Mouse (Mus musculus): ENCODE results near the gene Wdr89.
"Not testable (repeated sequence)": the region's sequence is repeated elsewhere in the genome, so short reads cannot be mapped to it uniquely, and the experiment has no call there.

The Wdr89 gene

GRCm38 (mm10) chr12:75669258-75670106, at the start of gene Wdr89:
Wdr89 (minus strand) TSS chr12:75669537.
- DNase-seq (ENCODE audit: low spot score) = peak; percentile 100

GRCm38 (mm10) chr12:75713596-75713995, 44.3 kb upstream of the Wdr89 start:
- no peak for DNase-seq (ENCODE audit: low spot score)

GRCm38 (mm10) chr12:75712905-75713304, 43.6 kb upstream of the Wdr89 start:
- not testable (repeated sequence) for DNase-seq (ENCODE audit: low spot score)

GRCm38 (mm10) chr12:75710596-75711376, 41.4 kb upstream of the Wdr89 start:
- no peak for DNase-seq (ENCODE audit: low spot score)

GRCm38 (mm10) chr12:75709506-75709905, 40.2 kb upstream of the Wdr89 start:
- DNase-seq (ENCODE audit: low spot score) = no peak

GRCm38 (mm10) chr12:75706670-75707069, 37.3 kb upstream of the Wdr89 start:
- no peak for DNase-seq (ENCODE audit: low spot score)

GRCm38 (mm10) chr12:75702739-75703122, 33.4 kb upstream of the Wdr89 start:
- DNase-seq (ENCODE audit: low spot score) = no peak

- DNase-seq (ENCODE audit: low spot score) = no peak
Measured at GRCm38 (mm10) chr12:75702084-75702738, 32.9 kb upstream of the Wdr89 start.

GRCm38 (mm10) chr12:75701173-75702083, 32.1 kb upstream of the Wdr89 start:
- no peak for DNase-seq (ENCODE audit: low spot score)

GRCm38 (mm10) chr12:75698692-75699091, 29.4 kb upstream of the Wdr89 start:
- DNase-seq (ENCODE audit: low spot score) = no peak

- DNase-seq (ENCODE audit: low spot score) = not testable (repeated sequence)
Measured at GRCm38 (mm10) chr12:75695845-75696244, 26.5 kb upstream of the Wdr89 start.

- DNase-seq (ENCODE audit: low spot score) = no peak
Measured at GRCm38 (mm10) chr12:75689003-75689402, 19.7 kb upstream of the Wdr89 start.

GRCm38 (mm10) chr12:75687314-75687713, 18.0 kb upstream of the Wdr89 start:
- DNase-seq (ENCODE audit: low spot score) = no peak

- DNase-seq (ENCODE audit: low spot score) = not testable (repeated sequence)
Measured at GRCm38 (mm10) chr12:75684026-75684425, 14.7 kb upstream of the Wdr89 start.

- DNase-seq (ENCODE audit: low spot score) = no peak
Measured at GRCm38 (mm10) chr12:75683598-75683997, 14.3 kb upstream of the Wdr89 start.

- DNase-seq (ENCODE audit: low spot score) = no peak
Measured at GRCm38 (mm10) chr12:75682842-75683241, 13.5 kb upstream of the Wdr89 start.

GRCm38 (mm10) chr12:75681101-75681500, 11.8 kb upstream of the Wdr89 start:
- DNase-seq (ENCODE audit: low spot score) = no peak

- no peak for DNase-seq (ENCODE audit: low spot score)
Measured at GRCm38 (mm10) chr12:75678393-75678792, 9.1 kb upstream of the Wdr89 start.

- no peak for DNase-seq (ENCODE audit: low spot score)
Measured at GRCm38 (mm10) chr12:75672630-75673029, 3.3 kb upstream of the Wdr89 start.

- no peak for DNase-seq (ENCODE audit: low spot score)
Measured at GRCm38 (mm10) chr12:75671759-75672315, 2.5 kb upstream of the Wdr89 start.

- no peak for DNase-seq (ENCODE audit: low spot score)
Measured at GRCm38 (mm10) chr12:75670611-75671010, 1.3 kb upstream of the Wdr89 start.

All from lung, postnatal 25 days (tissue).